Mouse (Mus musculus): ENCODE measurements around the gene Scin. TPM values are rescaled to one million over a fixed set of nuclear protein-coding genes. Genes with fewer than 3 reads are reported as not detected.

Scin gene
- polyA plus RNA-seq, 1 experiment, result 0.01 TPM

DNA sequence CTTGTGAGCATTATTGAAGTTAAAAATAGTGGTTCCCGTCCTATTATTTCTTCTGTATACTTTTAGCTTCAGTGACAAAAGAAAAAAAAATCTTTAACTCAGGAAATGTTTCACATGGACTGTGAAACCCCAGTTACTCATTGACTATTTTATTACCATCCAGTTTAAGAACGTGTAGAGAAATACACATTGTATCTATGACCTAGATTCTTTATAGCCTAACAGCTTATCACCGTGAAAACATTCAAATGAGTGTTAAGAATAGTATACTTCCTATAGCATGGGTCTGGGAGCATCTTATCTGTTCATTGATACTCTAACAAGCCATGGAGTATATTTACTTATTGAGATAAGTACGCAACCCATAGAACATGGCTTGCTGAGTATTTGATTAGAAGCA lies 13.3 kb upstream of the Scin start:
- no peaks in the 10 kb centered on the region for H3K36me3 ChIP-seq (ENCODE audit: control insufficient read depth, insufficient read depth)
- TF ChIP-seq CEBPB (IDR thresholded peaks at IDR 0.05; ENCODE audit: insufficient read depth, poor library complexity, severe bottlenecking), result no peak
- no peak for TF ChIP-seq MAX (IDR thresholded peaks at IDR 0.05; ENCODE audit: low read depth)
- no peak for TF ChIP-seq MYOG (IDR thresholded peaks at IDR 0.05; ENCODE audit: control insufficient read depth in 1 of 3, insufficient read depth in 1 of 3, insufficient read length in 2 of 3, low read depth in 2 of 3)
- TF ChIP-seq TCF3 (IDR thresholded peaks at IDR 0.05; ENCODE audit: insufficient read length, low read depth), result no peak
- no peak for TF ChIP-seq POLR2A (IDR thresholded peaks at IDR 0.05; ENCODE audit: insufficient read length, low read depth)
- no peak for TF ChIP-seq SRF (IDR thresholded peaks at IDR 0.05; ENCODE audit: control insufficient read depth, insufficient read length, low read depth)
- TF ChIP-seq TCF12 (IDR thresholded peaks at IDR 0.05; ENCODE audit: insufficient read depth, poor library complexity, severe bottlenecking), result no peak
- H3K4me3 ChIP-seq, result no peak overlapping the region
- H3K4me2 ChIP-seq (ENCODE audit: low read depth), result no peak overlapping the region
- no peak overlapping the region for H3ac ChIP-seq (ENCODE audit: control insufficient read depth, insufficient read length)
- H3K79me2 ChIP-seq (ENCODE audit: control insufficient read depth, insufficient read depth), result no peaks in the 10 kb centered on the region
- no peaks in the 10 kb centered on the region for H3K27me3 ChIP-seq (ENCODE audit: control insufficient read depth, insufficient read depth, insufficient read length)

DNA sequence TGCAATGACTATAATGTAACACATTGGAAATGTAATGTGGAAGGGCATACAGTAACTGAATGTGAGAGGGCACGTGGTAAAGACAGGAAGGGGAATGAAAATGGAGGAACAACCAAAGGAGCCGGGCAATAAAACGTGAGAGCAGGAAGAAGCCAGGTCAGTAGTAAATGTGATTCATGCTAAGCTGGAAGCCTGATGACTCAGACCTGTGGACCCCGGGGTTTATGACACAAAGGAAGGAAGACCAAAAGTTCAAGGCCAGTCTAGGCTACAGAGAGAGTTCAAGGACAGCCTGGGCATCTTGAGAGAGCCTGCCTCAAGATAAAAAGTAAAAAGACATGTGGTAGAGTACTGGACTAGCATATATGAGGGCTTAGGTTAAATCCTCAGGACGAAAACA lies 12.5 kb upstream of the Scin start:
- Histone ChIP-seq H3K36me3 (ENCODE audit: control insufficient read depth, insufficient read depth) (no peaks in the 10 kb centered on the region), H3K79me2 (ENCODE audit: control insufficient read depth, insufficient read depth) (no peaks in the 10 kb centered on the region), H3K4me2 (ENCODE audit: low read depth) (no peak overlapping the region), H3K27me3 (ENCODE audit: control insufficient read depth, insufficient read depth, insufficient read length) (no peaks in the 10 kb centered on the region), H3ac (ENCODE audit: control insufficient read depth, insufficient read length) (no peak overlapping the region), H3K4me3 (no peak overlapping the region)
- TF ChIP-seq POLR2A (IDR thresholded peaks at IDR 0.05; ENCODE audit: insufficient read length, low read depth), result no peak
- TF ChIP-seq TCF12 (IDR thresholded peaks at IDR 0.05; ENCODE audit: insufficient read depth, poor library complexity, severe bottlenecking), result no peak
- TF ChIP-seq USF1 (IDR thresholded peaks at IDR 0.05; ENCODE audit: low read depth), result no peak
- TF ChIP-seq CEBPB (IDR thresholded peaks at IDR 0.05; ENCODE audit: insufficient read depth, poor library complexity, severe bottlenecking), result no peak
- no peak for TF ChIP-seq REST (IDR thresholded peaks at IDR 0.05; ENCODE audit: insufficient read depth, insufficient read length)
- no peak for TF ChIP-seq E2F4 (IDR thresholded peaks at IDR 0.05; ENCODE audit: insufficient read depth)

DNA sequence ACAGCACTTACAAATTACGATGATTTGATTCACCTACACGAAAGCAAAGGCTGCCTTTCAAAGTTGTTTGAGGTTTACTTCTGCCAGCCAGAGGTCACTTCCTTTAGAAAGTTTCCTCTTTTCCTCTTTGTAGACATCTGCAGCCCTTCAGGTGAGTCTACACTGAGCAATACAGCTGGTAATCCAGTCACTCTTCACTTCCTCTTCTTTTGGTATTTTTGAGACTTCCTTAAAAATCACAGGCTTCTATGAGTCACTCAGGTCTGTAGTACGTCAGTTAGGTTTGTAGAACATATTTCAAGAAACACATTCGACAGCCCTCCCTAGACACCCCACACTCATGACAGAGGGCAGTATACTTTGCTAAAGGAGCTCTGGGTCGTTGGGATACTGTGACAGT lies 6.7 kb upstream of the Scin start:
- Histone ChIP-seq H3K36me3 (ENCODE audit: control insufficient read depth, insufficient read depth) (no peaks in the 10 kb centered on the region), H3K4me3 (no peak overlapping the region), H3ac (ENCODE audit: control insufficient read depth, insufficient read length) (no peak overlapping the region), H3K27me3 (ENCODE audit: control insufficient read depth, insufficient read depth, insufficient read length) (no peaks in the 10 kb centered on the region), H3K79me2 (ENCODE audit: control insufficient read depth, insufficient read depth) (no peaks in the 10 kb centered on the region), H3K4me2 (ENCODE audit: low read depth) (no peak overlapping the region)
- no peak for TF ChIP-seq TCF12 (IDR thresholded peaks at IDR 0.05; ENCODE audit: insufficient read depth, poor library complexity, severe bottlenecking)
- TF ChIP-seq USF1 (IDR thresholded peaks at IDR 0.05; ENCODE audit: low read depth), result no peak
- no peak for TF ChIP-seq MAX (IDR thresholded peaks at IDR 0.05; ENCODE audit: low read depth)
- TF ChIP-seq MYOG (IDR thresholded peaks at IDR 0.05; ENCODE audit: control insufficient read depth in 1 of 3, insufficient read depth in 1 of 3, insufficient read length in 2 of 3, low read depth in 2 of 3), result no peak
- TF ChIP-seq POLR2AphosphoS2 (IDR thresholded peaks at IDR 0.05; ENCODE audit: insufficient read length, low read depth), result no peak
- TF ChIP-seq REST (IDR thresholded peaks at IDR 0.05; ENCODE audit: insufficient read depth, insufficient read length), result no peak
- no peak for TF ChIP-seq SRF (IDR thresholded peaks at IDR 0.05; ENCODE audit: control insufficient read depth, insufficient read length, low read depth)

DNA sequence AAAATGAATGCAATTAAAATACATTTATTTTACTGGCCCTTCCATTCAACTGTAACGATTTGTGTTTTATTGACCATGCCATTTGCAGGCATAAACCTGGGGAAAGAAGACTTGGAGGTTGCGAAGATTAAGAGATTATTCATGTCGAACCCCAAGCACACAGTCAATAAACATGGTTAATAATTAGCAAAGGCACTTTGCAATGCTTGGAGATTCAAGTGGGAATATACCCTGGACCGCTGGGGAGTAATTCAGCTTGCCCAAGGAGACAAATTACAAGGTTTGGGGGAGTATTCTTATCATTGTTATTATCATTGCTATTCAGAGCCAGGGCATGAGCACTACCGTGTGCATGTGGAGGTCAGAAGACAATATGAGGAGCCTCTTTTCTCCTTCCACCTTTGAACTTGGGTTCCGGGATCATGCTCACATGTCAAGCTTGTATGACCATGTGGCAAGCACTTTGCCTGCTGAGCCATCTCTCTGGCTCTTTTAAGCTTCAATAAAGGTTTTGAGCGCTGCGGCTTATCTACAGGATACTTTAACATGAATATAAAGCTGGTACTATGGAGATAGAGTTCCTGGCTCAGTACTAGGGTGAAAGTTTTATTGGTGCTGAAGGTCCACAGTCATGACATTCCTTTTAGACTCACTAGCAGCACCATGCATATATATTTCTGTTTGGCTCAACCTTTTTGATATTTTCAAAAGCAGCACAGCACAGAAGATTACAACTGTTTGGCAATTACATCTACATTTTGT lies 5.6 kb upstream of the Scin start:
- H3K79me2 ChIP-seq (ENCODE audit: control insufficient read depth, insufficient read depth), result no peaks in the 10 kb centered on the region
- TF ChIP-seq SRF (IDR thresholded peaks at IDR 0.05; ENCODE audit: control insufficient read depth, insufficient read length, low read depth) (no peak), MYOG (IDR thresholded peaks at IDR 0.05; ENCODE audit: control insufficient read depth in 1 of 3, insufficient read depth in 1 of 3, insufficient read length in 2 of 3, low read depth in 2 of 3) (no peak), USF1 (IDR thresholded peaks at IDR 0.05; ENCODE audit: low read depth) (no peak), E2F4 (IDR thresholded peaks at IDR 0.05; ENCODE audit: insufficient read depth) (no peak), TCF3 (IDR thresholded peaks at IDR 0.05; ENCODE audit: insufficient read length, low read depth) (no peak), POLR2AphosphoS2 (IDR thresholded peaks at IDR 0.05; ENCODE audit: insufficient read length, low read depth) (no peak), MYOD1 (IDR thresholded peaks at IDR 0.05; ENCODE audit: control insufficient read depth in 1 of 3, insufficient read length in 2 of 3, low read depth in 2 of 3) (no peak)

GRCm38 (mm10) chr12:40134529-40134928 lies 501 bp upstream of the Scin start:
- Histone ChIP-seq H3K4me2 (ENCODE audit: low read depth) (no peak overlapping the region), H3K36me3 (ENCODE audit: control insufficient read depth, insufficient read depth) (no peaks in the 10 kb centered on the region), H3K4me3 (no peak overlapping the region), H3K79me2 (ENCODE audit: control insufficient read depth, insufficient read depth) (no peaks in the 10 kb centered on the region), H3K27me3 (ENCODE audit: control insufficient read depth, insufficient read depth, insufficient read length) (no peaks in the 10 kb centered on the region), H3ac (ENCODE audit: control insufficient read depth, insufficient read length) (no peak overlapping the region)
- TF ChIP-seq POLR2A (IDR thresholded peaks at IDR 0.05; ENCODE audit: insufficient read length, low read depth), result no peak

More for the DNA sequence above, 5.6 kb upstream of the Scin start:
- H3K36me3 ChIP-seq (ENCODE audit: control insufficient read depth, insufficient read depth), result no peaks in the 10 kb centered on the region
- H3K27me3 ChIP-seq (ENCODE audit: control insufficient read depth, insufficient read depth, insufficient read length), result no peaks in the 10 kb centered on the region
- no peak overlapping the region for H3K4me2 ChIP-seq (ENCODE audit: low read depth)
- H3K4me3 ChIP-seq, result no peak overlapping the region
- H3ac ChIP-seq (ENCODE audit: control insufficient read depth, insufficient read length), result no peak overlapping the region

Data from myocyte (in vitro differentiated cells).